Mouse (Mus musculus): ENCODE measurements at regions not wholly inside any gene's neighbourhood (a gene's known extent, or its start where the extent isn't known, plus 50 kb on each side); places are given as distances from the start of the nearest gene placed in this dataset.

DNA sequence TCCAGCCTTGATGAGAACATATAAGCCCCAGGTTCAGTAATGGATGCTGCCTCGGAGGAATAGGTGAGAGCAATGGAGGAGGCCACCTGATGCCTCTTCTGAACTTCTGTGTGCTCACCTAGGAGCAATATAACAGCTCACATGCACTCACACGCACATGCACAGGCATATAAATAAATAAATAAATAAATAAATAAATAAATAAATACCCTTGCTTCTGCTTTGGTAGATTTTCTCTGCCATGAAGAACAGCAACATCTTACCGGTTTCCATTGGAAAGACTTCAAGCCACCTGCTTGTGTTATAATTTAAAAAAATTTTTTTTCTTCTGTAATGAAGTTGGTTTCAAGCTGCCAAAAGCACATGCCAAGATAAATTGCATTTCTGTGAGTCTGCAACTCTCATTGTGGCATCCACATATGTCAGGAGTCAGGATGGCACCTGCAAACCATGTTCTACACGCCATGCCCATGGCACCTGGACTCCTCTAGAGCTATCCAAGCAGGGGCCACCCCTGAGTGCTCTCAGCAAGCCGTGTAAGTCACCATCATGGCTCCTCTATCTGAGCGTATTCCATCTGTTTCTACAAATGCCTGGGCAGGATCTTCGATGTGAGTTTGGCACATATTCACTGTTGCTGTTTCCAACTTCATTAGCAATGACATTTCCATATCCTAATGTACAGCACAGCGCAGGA lies 75.7 kb upstream of the Igfbp3 start:
- ATAC-seq (ENCODE audit: low FRiP score, low read depth), result no peak
- no peaks in the 10 kb centered on the region; the same call in 1 of the 2 replicates for H3K9me3 ChIP-seq
- no peak overlapping the region for H3K27ac ChIP-seq
- H3K4me3 ChIP-seq, result no peak overlapping the region
- H3K9ac ChIP-seq, result no peak overlapping the region
- peaks cover 11% of the 10 kb centered on the region for H3K4me1 ChIP-seq
- no peak overlapping the region for H3K4me2 ChIP-seq (replicated peaks)
- no peaks in the 10 kb centered on the region for H3K36me3 ChIP-seq
- WGBS, result 83% methylated on average over 8 of the region's 8 CpGs
- no peaks in the 10 kb centered on the region for H3K27me3 ChIP-seq

DNA sequence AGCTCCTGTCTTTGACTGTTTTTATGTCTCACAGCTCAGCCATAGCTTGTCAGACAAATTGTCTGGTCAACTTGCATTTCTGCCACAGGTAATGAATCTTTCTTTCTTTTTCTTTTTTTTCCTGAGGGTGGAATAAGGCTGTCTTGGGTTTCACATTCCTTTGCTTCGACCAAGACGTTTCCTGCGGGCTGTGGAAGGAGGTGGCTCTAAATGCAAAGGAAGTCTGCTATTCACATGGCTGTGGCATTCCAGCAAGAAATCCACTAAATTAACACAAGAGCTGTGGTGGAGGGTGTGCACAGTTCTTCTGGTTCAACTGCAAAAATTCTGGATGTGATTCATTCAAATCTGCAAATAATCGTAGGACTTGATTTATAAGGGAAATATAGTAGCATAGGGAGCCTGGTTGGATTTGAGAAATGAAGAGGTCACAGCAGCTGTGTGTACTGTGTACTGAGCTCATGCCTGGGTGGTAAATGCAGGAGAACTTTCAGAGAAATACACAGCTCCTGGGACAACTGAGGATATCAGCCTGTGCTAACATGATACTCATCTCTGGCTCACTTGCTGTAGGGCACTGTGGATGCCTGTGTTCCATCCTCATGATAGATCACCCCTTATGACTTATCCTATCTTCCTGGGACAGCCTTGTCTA lies 71.2 kb upstream of the Igfbp3 start:
- Histone ChIP-seq H3K27me3 (no peaks in the 10 kb centered on the region), H3K4me2 (replicated peaks) (peak overlapping the region; percentile 3; the same call in 1 of the 2 replicates), H3K4me3 (no peak overlapping the region), H3K27ac (peak overlapping the region; percentile 74), H3K9me3 (no peaks in the 10 kb centered on the region), H3K4me1 (peaks cover 35% of the 10 kb centered on the region), H3K9ac (no peak overlapping the region), H3K36me3 (no peaks in the 10 kb centered on the region)
- WGBS, result 8% methylated on average over 4 of the region's 4 CpGs
- ATAC-seq (ENCODE audit: low FRiP score, low read depth), result peak; percentile 71; the same call in 1 of the 2 replicates

DNA sequence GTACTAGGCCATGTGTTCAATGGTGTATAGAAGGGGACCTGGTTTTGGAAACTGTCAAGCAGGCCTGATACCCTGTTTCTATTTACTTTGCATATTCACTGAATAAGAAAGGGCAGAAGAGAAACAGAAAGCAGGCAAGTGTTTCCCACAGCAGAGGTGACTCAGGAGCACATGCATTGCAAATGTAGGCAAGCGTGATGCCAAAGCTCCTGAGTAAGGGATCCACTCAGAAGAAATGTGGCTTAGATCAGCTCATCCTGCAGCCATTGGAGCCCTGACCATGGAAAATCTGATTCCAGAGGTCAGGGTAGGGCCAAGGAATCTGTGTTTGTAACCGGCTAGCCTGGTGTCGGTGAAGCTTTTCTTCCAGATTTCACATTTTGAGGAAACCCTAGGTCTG lies 69.3 kb upstream of the Igfbp3 start:
- ATAC-seq (ENCODE audit: low FRiP score, low read depth), result no peak
- H3K36me3 ChIP-seq, result no peaks in the 10 kb centered on the region
- no peaks in the 10 kb centered on the region for H3K9me3 ChIP-seq
- H3K27me3 ChIP-seq, result no peaks in the 10 kb centered on the region
- 82% methylated on average over 3 of the region's 3 CpGs for WGBS
- no peak overlapping the region for H3K9ac ChIP-seq
- no peak overlapping the region for H3K4me3 ChIP-seq
- no peak overlapping the region for H3K4me2 ChIP-seq (replicated peaks)
- H3K4me1 ChIP-seq, result peaks cover 35% of the 10 kb centered on the region
- H3K27ac ChIP-seq, result no peak overlapping the region

DNA sequence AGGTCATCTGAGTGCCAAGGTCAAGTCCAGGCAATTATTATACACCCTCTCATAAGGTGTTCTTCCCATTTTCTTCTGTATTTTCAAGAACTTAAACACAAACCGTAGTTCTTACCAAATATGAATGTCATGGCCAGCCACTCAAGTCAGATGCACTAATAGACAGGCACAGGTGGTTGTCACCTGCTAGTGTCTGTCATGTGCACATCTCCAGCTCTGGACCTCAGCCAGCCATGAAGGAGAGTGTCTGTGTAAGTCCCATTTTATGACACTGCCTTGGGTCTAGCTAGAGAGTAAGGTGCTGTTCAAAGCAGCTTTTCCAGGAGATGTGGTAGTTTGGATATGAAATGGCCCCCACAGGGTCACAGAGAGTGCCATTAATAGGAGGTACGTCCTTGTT lies 68.5 kb upstream of the Igfbp3 start:
- 70% methylated on average over 2 of the region's 2 CpGs for WGBS
- H3K4me2 ChIP-seq (replicated peaks), result no peak overlapping the region
- no peak for ATAC-seq (ENCODE audit: low FRiP score, low read depth)
- H3K4me1 ChIP-seq, result peaks cover 35% of the 10 kb centered on the region
- no peak overlapping the region for H3K9ac ChIP-seq
- no peaks in the 10 kb centered on the region for H3K9me3 ChIP-seq
- no peak overlapping the region for H3K4me3 ChIP-seq
- H3K27me3 ChIP-seq, result no peaks in the 10 kb centered on the region
- no peaks in the 10 kb centered on the region for H3K36me3 ChIP-seq
- H3K27ac ChIP-seq, result peak overlapping the region; percentile 33

DNA sequence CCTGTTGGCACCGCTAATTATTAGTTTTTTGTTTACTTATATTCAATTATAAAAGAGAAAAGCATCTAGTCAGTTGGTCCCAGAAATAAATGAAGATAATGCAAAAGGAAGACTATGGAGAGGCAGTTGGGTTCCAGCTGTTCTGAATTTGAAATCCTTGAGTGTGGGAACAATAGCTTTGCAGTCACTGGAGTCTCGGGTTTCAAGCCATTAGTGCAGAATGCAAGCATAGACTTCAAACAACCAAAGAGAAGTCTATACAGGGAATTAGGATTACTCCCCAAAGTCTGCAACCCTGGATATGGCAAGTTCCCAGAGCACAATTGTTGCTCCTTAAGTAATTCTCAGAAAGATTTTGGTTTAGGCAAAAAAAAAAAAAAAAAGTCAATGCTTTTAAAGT lies 67.9 kb upstream of the Igfbp3 start:
- Histone ChIP-seq H3K4me2 (replicated peaks) (no peak overlapping the region), H3K9me3 (no peaks in the 10 kb centered on the region), H3K27ac (no peak overlapping the region), H3K4me1 (peaks cover 35% of the 10 kb centered on the region), H3K9ac (no peak overlapping the region), H3K36me3 (no peaks in the 10 kb centered on the region), H3K4me3 (no peak overlapping the region), H3K27me3 (no peaks in the 10 kb centered on the region)
- ATAC-seq (ENCODE audit: low FRiP score, low read depth), result peak; percentile 24; the same call in 1 of the 2 replicates
- WGBS, result 24% methylated on average over 2 of the region's 2 CpGs

DNA sequence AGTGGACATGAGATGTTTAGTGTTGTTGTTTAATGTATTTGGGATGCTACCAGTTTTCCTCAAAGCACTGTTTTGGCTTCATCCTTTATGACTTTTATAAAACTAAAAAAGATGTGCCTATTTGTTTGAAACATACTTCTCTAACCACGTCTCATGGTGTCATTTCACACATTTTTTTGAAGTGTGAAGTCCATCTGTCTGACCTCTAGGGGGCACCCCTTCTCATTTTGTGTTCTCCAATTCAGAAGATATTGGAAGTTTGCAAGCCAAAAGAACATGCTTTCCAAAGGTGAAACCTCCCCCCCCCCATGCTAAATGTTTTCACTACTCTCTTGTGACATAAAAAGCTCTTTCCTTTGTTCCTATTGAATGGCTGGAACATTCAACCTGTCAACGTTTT lies 66.2 kb upstream of the Igfbp3 start:
- Histone ChIP-seq H3K4me1 (peaks cover 28% of the 10 kb centered on the region), H3K4me3 (no peak overlapping the region), H3K9me3 (no peaks in the 10 kb centered on the region), H3K4me2 (replicated peaks) (no peak overlapping the region), H3K36me3 (no peaks in the 10 kb centered on the region), H3K9ac (no peak overlapping the region), H3K27ac (no peak overlapping the region), H3K27me3 (no peaks in the 10 kb centered on the region)
- WGBS, result 74% methylated on average over 2 of the region's 2 CpGs
- ATAC-seq (ENCODE audit: low FRiP score, low read depth), result no peak

DNA sequence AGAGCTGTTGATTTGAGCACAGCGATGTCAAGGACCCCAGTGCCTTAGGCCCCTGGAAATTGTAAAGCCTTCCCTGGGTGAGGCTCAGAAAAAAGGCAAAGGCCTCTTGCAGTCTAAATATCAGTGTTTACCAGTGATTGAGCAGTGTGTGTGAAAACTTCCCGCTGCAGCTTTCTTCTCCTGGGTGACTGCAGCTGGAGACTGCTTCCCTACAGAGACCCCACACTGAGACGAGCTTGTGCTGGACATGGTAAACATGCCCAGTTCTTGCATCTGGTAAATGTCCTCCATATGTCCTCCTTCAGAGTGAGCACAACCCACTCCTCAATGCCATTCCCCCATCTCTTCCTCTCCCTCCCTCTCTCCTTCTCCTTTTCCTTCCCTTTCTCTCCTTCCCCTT lies 58.8 kb upstream of the Igfbp3 start:
- ATAC-seq (ENCODE audit: low FRiP score, low read depth), result no peak
- WGBS, result 33% methylated on average over 3 of the region's 3 CpGs
- peaks cover 6% of the 10 kb centered on the region; the same call in 1 of the 2 replicates for H3K4me1 ChIP-seq
- no peaks in the 10 kb centered on the region for H3K27me3 ChIP-seq
- H3K9me3 ChIP-seq, result no peaks in the 10 kb centered on the region
- H3K27ac ChIP-seq, result no peak overlapping the region
- no peak overlapping the region for H3K4me2 ChIP-seq (replicated peaks)
- H3K9ac ChIP-seq, result no peak overlapping the region
- H3K4me3 ChIP-seq, result no peak overlapping the region
- no peaks in the 10 kb centered on the region for H3K36me3 ChIP-seq

DNA sequence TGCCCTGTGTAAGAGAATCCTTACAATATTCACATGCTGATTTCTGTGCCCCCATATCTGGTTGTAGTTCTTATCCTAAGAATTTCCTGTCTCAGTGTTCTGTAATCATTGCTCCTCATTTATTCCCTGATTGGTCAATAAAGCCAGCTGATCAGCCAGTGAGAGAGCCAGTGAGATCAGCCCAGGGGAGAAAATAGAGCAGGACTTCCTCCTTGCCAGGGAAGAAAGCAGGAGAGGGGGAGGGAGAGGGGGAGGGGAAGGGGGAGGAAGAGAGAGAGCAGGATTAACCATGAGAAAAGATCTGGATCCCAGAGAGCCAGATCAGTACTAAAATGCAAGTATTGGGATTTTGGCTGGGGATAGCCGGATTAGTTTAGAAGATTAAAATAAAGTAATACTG lies 57.2 kb upstream of the Igfbp3 start:
- ATAC-seq (ENCODE audit: low FRiP score, low read depth), result no peak
- H3K9me3 ChIP-seq, result no peaks in the 10 kb centered on the region
- no peak overlapping the region for H3K4me2 ChIP-seq (replicated peaks)
- H3K27me3 ChIP-seq, result no peaks in the 10 kb centered on the region
- 88% methylated on average over 1 of the region's 1 CpGs for WGBS
- H3K27ac ChIP-seq, result no peak overlapping the region
- H3K4me3 ChIP-seq, result no peak overlapping the region
- no peaks in the 10 kb centered on the region for H3K36me3 ChIP-seq
- no peak overlapping the region for H3K9ac ChIP-seq
- peaks cover 6% of the 10 kb centered on the region; the same call in 1 of the 2 replicates for H3K4me1 ChIP-seq

DNA sequence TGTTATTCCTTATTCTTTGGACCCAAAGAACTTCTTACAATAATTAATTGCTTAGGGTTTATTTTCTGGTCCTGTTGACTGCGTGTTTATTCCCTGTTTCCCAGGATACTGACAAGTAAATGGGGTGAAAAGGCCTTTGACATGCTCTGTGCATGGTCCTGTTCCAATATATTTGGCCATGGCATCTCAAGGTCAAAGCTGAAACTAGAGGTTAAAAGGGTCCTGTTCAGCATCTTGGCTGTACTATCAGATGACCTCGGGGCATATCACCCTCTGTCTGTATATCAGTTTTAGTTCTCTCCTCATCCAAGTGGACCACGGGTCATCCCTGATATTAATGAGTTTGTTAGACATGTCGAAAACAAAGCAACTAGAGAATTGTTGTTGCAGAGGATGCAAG lies 50.2 kb upstream of the Igfbp3 start:
- Histone ChIP-seq H3K27me3 (no peaks in the 10 kb centered on the region), H3K4me3 (no peak overlapping the region), H3K36me3 (no peaks in the 10 kb centered on the region), H3K9me3 (no peaks in the 10 kb centered on the region), H3K27ac (no peak overlapping the region), H3K4me2 (replicated peaks) (no peak overlapping the region), H3K9ac (no peak overlapping the region), H3K4me1 (no peaks in the 10 kb centered on the region)
- ATAC-seq (ENCODE audit: low FRiP score, low read depth), result no peak
- 89% methylated on average over 4 of the region's 4 CpGs for WGBS
